Mouse (Mus musculus) left cerebral cortex, postnatal 10 days (tissue): Measurements from ENCODE around the gene Cfap54. TPM values are rescaled to one million over a fixed set of nuclear protein-coding genes. Genes with fewer than 3 reads are reported as not detected.

Experiments used
- DNase-seq, 2 experiments: peaks; one replicate each; pipeline ENCODE4 v3.0.0; 2021 to 2022; ENCODE audit warnings: low spot score in 2 of 2, mixed read lengths in 1 of 2; ENCODE audit errors: extremely low spot score in 1 of 2
- intact Hi-C: fragments of 180-260 bp; cut with DNase I; formaldehyde crosslinking; loops from one replicate; pipeline ENCODE4 v1.15.1; 2025
- total RNA-seq, 2 experiments: library from RNA; stranded (reverse); gene quantifications; 2 replicates each; pipeline ENCODE4 v1.2.3; 2021

Cfap54 gene
- total RNA-seq, 2 experiments from 2014 or later: 13.4 to 19.2 TPM

DNA sequence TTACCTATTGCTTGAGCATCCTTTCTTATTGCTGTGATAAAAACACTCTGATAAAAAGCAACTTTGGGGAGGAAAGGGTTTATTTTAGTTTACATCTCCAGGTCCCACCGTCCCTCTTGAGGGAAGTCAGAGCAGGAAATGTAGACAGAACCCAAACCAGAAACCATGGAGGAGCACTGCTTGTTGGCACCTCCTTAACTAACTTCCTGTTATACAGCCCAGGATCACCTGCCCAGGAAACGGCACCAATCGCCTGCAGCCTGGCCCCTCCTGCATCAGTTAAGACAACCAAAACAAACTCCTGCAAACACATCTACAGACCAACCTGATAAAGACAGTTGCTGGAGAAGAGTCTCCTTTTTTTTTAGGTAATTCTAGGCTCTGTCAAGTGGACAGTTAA, 74.4 kb downstream of the Cfap54 start:
- DNase-seq: no peak
- intact Hi-C loops: no loop called here

DNA sequence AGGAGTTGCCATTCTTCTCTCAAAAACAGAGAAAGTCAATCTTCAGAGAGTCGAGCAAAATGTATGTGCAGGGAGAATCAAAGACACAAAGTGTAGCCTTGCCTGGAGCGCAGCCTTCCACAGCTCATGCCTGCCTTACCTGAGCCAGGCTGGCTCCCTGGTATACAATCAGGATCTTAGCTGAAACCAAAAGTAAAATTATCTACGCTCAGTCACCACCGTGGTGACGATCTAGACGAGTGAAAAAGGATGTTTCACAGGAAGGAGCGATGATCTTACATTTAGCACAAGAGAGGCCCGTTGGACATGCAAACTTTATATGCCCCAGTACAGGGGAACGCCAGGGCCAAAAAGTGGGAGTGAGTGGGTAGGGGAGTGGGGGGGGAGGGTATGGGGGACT, 75.0 kb downstream of the Cfap54 start:
- DNase-seq: no peak
- intact Hi-C loops: no loop called here

GRCm38 (mm10) chr10:92998536-92998935, 82.9 kb downstream of the Cfap54 start:
- DNase-seq: no peak
- intact Hi-C loops: no loop called here

GRCm38 (mm10) chr10:92995186-92995585, 86.2 kb downstream of the Cfap54 start:
- intact Hi-C loops: no loop called here
- DNase-seq: no peak

DNA sequence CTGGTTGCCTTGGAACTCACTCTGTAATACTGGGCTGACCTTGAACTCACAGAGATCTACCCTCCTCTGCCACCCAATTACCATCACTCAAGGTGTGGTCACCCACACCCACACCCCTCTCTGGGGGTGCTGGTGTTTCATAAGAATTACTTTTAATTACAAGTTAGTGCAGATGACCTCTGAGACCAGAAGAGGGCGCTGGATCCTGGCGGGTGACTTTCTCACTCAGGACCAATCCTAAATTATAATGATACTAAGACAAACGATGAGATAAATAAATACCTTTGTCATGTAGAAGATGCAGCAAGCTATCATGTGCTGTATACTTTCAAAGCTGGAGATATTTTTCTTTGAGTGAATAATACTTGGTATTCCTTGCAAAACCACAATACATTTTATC, 87.1 kb downstream of the Cfap54 start:
- no peak for DNase-seq
- intact Hi-C loops: no loop called here

- intact Hi-C loops: no loop called here
- DNase-seq: no peak
These were observed 88.9 kb downstream of the Cfap54 start for GRCm38 (mm10) chr10:92992526-92992925.

GRCm38 (mm10) chr10:92990576-92990975, 90.8 kb downstream of the Cfap54 start:
- intact Hi-C loops: no loop called here
- DNase-seq: no peak

DNA sequence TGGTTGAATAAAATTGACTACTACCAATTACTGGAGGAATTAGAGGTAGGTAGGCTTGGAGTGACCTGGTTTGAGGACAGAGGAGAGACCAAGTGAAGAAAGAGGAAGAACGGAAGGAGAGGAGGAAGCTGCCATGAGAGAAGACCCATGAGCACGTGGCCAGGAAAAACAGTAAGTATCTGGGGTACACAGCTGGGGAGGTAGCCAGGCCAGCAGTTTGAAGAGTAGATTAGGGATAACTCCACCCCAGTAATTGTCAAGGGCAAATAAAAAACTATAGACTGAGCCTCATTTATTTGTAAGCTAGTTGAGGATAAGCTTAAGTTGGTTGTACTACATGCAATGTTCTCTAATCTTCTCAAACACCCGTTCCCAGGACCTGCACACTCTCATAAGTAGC, 116.3 kb downstream of the Cfap54 start:
- intact Hi-C loops: no loop called here
- DNase-seq: no peak

GRCm38 (mm10) chr10:92950044-92950443, 131.4 kb downstream of the Cfap54 start:
- intact Hi-C loops: no loop called here
- no peak for DNase-seq

DNA sequence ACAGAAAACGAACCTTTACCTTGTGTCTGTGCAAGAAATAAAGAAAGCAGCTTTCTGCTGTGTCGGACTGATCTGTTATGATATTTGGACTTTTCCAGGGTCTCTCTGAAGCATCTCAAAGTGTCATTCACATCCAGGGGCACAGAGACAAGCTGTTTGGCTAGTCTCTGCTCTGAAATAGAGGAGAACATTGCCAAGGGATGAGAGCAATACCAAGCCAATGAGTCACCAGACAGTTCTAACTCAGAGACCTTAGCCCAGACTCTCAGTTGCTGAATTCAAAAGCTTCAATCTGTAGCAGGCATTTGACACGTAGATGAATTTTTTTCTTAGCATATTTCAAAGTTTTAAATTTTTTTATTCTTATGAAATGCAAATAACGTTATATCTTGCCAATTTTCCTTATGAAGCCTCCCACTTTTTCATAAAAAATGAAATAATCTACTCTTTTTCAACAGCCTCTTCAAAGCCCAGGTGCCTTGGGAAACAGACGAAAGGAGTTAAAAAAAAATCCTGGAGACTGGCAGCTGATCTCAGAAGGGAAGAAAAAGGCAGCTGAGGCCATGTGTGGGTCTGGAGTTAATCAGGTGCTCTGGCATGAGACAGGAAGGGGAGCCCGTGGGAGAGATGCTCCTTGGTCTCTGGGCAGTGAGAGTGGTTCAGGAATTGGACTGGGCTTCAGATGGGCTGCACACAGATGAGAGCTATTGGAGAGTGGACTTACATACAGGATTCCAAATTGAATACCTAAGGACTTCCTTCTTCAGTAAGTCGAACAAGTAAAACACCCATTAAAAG, 138.4 kb downstream of the Cfap54 start:
- DNase-seq: no peak

DNA sequence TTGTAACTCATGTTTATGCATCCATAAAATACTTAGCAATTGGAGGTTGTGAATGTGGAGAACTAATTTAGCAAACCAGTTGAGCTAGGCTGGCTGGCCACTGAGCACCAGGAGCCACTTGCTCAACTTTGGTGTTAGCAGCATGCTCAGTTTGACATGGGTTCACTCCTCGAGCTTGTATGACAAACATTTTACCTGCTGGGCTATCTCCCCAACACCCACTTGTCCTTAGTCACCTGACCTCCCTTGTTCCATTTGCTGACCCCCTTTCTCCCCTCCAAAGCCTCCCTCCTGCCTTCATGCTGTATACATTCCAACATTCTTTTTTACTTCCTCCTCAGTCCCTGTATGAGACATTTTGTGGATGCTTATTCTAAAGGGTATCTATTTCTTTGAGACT, 139.8 kb downstream of the Cfap54 start:
- intact Hi-C loops: no loop called here
- no peak for DNase-seq

More for the DNA sequence above, 138.4 kb downstream of the Cfap54 start:
- intact Hi-C loops: no loop called here

DNA sequence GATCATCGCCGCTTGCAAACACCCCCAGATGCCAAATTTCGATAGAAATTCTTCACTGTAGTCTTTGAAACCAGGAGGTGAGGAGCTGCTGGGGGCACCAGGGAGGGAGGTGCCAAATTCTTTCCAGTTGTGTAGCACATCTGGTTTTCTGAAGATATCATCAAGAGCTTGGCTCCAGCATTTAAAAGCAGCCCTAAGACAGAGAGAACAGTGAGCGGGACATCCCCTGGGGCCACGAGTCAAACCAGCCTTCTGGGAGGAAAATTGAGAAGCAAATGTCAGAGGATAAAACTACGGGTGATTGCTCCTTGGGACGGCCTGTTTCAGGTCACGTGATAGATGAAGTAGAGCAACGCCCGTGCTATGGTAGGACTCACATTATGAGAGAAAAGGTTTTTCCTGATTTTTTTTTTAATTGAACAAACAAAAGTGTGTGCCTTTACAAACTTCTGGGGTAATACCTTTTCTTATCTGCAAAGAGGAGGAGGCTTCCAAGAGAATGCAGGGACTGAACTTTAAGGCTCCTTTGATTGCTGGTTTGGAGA, 143.6 kb downstream of the Cfap54 start:
- intact Hi-C loops: no loop called here
- no peak for DNase-seq

DNA sequence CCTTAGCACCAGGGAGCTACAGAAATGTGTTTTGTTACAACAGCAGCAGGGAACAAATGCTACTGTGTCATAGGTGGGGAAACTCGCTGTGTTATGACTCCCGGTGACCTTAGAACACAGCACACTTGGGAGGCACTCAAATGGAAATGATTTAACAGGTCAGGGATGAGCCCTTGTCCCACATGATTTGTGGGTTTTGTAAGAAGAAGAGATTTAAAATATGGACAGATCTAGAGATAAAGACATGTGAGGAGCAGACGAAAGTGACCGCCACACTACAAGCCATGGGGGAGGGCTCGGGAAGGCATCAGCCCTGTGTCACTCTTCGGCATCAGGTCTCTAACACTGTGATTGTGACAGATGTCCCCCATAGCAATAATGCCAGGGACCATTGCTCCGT, 144.3 kb downstream of the Cfap54 start:
- DNase-seq: no peak
- intact Hi-C loops: no loop called here

DNA sequence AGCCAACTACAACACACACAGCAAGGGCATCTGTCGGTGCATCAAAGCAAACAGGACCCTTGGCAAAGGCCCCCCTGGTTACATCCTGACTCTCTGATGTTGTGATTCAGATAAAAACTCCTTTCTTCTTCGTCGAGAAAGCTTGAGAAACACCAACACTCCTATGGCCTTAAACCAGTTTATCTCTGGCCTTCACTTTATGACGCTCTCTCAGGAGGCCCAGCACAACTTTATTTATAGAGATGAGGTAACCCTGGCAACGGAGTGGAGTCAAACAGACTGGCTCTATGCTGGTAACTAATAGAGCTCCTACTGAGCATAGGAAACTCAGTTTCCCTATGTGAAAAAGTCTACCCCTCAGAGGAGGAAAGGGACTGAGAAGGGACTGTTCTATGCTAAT, 146.9 kb downstream of the Cfap54 start:
- DNase-seq: no peak

GRCm38 (mm10) chr10:92933616-92934015, 147.8 kb downstream of the Cfap54 start:
- intact Hi-C loops: no loop called here
- DNase-seq: no peak

More for the DNA sequence above, 146.9 kb downstream of the Cfap54 start:
- intact Hi-C loops: no loop called here

GRCm38 (mm10) chr10:92932464-92932863, 149.0 kb downstream of the Cfap54 start:
- no peak for DNase-seq
- intact Hi-C loops: no loop called here

- intact Hi-C loops: no loop called here
These were observed 151.4 kb downstream of the Cfap54 start for GRCm38 (mm10) chr10:92930036-92930435.

DNA sequence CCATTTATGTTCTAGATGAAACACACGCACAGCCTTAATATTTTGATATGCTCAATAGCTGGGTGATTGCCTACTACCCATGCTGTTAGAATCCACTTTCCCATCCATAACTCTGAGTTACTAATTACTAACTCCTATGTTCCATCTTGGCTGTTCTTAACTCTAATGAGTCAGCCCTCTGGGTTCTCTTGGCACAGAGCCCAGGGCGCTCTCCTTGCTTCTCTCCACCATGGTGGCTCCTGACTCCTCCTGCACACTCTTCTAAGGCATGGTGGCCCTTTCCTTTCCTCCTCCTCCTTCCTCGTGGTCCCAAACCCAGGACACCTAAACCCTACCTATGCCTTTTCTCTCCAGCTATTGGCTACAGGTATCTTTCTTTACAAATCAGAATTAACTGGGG, 153.2 kb downstream of the Cfap54 start:
- intact Hi-C loops: no loop called here
- DNase-seq: peak in 1 of 2 experiments; percentile 31

More at GRCm38 (mm10) chr10:92930036-92930435, 151.4 kb downstream of the Cfap54 start:
- no peak for DNase-seq

DNA sequence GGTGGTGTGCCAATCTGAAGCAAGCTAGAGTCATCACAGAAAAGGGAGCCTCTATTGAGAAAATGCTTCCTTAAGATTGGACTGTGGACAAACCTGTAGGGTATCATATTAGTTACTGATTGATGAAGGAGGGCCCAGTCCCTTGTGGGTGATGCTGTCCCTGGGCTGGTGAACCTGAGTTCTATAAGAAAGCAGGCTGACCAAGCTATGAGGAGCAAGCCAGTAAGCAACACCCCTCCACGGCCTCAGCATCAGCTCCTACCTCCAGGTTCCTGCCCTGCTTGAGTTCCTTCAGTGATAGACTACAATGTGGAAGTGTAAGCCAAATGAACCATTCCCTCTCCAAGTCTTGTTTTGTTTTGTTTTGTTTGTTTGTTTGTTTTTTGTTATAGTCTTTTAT, 162.9 kb downstream of the Cfap54 start:
- no peak for DNase-seq
- intact Hi-C loops: no loop called here

- intact Hi-C loops: no loop called here
- no peak for DNase-seq
These were observed 174.2 kb downstream of the Cfap54 start for GRCm38 (mm10) chr10:92907246-92907645.

- intact Hi-C loops: no loop called here
- DNase-seq: no peak
These were observed 193.0 kb downstream of the Cfap54 start for GRCm38 (mm10) chr10:92888466-92888865.
